Mouse (Mus musculus): ENCODE data around the gene Galnt14. TPM values are rescaled to one million over a fixed set of nuclear protein-coding genes. Genes with fewer than 3 reads are reported as not detected.

Galnt14 gene
- polyA plus RNA-seq (2012; rRNA removed), result 17.5 and 18.3 TPM in 2 replicates

GRCm38 (mm10) chr17:73710042-73710911 lies at the start of gene Galnt14:
TSS of gene Galnt14 (minus strand) at chr17:73710453.

Other genes with a start within 250 kb of the Galnt14 start
- gene Ehd3, start 93.7 kb upstream of the Galnt14 start, polyA plus RNA-seq (2012; rRNA removed), result 21.0 and 21.9 TPM in 2 replicates
- 0.28 and 3.3 TPM in 2 replicates for gene Xdh, start 239.7 kb upstream of the Galnt14 start, polyA plus RNA-seq (2012; rRNA removed)